Mouse (Mus musculus): ENCODE data around the gene Tbc1d10b. TPM values are rescaled to one million over a fixed set of nuclear protein-coding genes. Genes with fewer than 3 reads are reported as not detected.
A peak's percentile ranks its signal among the peaks of the same experiment; 100 is the strongest.

Gene Tbc1d10b
- polyA plus RNA-seq, 1 experiment from 2014 or later: 29.4 TPM

DNA sequence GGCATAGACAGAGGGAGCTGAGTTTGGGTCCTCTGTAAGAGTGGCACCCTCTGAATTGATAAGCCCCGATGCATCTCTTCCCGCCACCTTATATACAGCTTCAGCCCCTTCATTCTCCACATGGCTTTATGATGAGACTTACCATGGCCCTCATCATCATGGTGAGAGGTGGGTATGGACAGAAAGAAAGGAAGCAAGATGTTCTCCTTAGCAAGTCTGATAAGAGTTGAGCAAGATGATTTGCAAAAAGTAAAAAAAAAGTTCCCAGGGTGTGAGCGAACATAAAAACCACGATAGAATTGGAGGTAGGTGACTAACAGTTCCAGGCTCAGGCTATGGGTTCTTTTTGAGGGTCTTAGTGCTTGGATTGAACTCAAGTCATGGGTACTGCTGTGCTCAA, 10.4 kb upstream of the Tbc1d10b start:
- Histone ChIP-seq H3K4me3 (ENCODE audit: low read depth, low read length) (no peak overlapping the region), H3K27ac (ENCODE audit: low read depth, low read length) (no peak overlapping the region), H3K9ac (replicated peaks; ENCODE audit: low read depth, low read length) (no peak overlapping the region), H3K36me3 (ENCODE audit: control insufficient read depth, insufficient read depth, low read length) (no peaks in the 10 kb centered on the region), H3K4me1 (ENCODE audit: control insufficient read depth, insufficient read depth, low read length) (no peaks in the 10 kb centered on the region), H3K4me2 (ENCODE audit: low read depth, low read length) (no peak overlapping the region), H3K27me3 (ENCODE audit: control insufficient read depth, insufficient read depth, low read length) (no peaks in the 10 kb centered on the region), H3K9me3 (ENCODE audit: control insufficient read depth, low read length) (no peaks in the 10 kb centered on the region)
- WGBS: 91% methylated on average over 4 of the region's 4 CpGs
- no peak for ATAC-seq (ENCODE audit: low read depth)

GRCm38 (mm10) chr7:127217901-127218642, 9.8 kb upstream of the Tbc1d10b start:
- H3K4me3 ChIP-seq (ENCODE audit: low read depth, low read length): no peak overlapping the region
- no peak overlapping the region for H3K9ac ChIP-seq (replicated peaks; ENCODE audit: low read depth, low read length)
- no peak for ATAC-seq (ENCODE audit: low read depth)
- 81% methylated on average over 10 of the region's 10 CpGs for WGBS
- no peaks in the 10 kb centered on the region for H3K4me1 ChIP-seq (ENCODE audit: control insufficient read depth, insufficient read depth, low read length)
- H3K9me3 ChIP-seq (ENCODE audit: control insufficient read depth, low read length): no peaks in the 10 kb centered on the region
- H3K4me2 ChIP-seq (ENCODE audit: low read depth, low read length): no peak overlapping the region
- no peaks in the 10 kb centered on the region for H3K27me3 ChIP-seq (ENCODE audit: control insufficient read depth, insufficient read depth, low read length)
- H3K27ac ChIP-seq (ENCODE audit: low read depth, low read length): no peak overlapping the region
- H3K36me3 ChIP-seq (ENCODE audit: control insufficient read depth, insufficient read depth, low read length): no peaks in the 10 kb centered on the region

DNA sequence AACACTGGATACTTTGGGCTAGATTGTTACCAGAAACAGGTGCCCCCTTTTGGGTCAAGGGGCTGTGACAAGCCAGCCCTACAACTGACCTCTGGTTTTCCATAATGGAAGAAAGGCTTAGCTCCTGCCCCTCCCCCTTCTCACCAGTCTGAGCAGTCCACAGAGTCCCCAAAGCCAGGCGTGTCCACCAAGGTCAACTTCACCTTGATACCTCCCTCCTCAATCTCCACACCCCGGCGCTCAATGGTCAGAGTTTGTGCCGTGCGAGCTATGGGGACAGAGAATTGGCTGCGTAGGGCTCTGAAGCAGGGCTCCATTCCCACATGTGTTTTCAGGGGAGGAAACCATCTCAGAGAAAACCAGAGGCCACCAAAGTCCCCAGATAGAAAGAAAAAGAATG, 9.2 kb upstream of the Tbc1d10b start:
- no peak overlapping the region for H3K9ac ChIP-seq (replicated peaks; ENCODE audit: low read depth, low read length)
- H3K36me3 ChIP-seq (ENCODE audit: control insufficient read depth, insufficient read depth, low read length): no peaks in the 10 kb centered on the region
- H3K4me3 ChIP-seq (ENCODE audit: low read depth, low read length): no peak overlapping the region
- H3K27me3 ChIP-seq (ENCODE audit: control insufficient read depth, insufficient read depth, low read length): no peaks in the 10 kb centered on the region
- 90% methylated on average over 6 of the region's 6 CpGs for WGBS
- H3K4me2 ChIP-seq (ENCODE audit: low read depth, low read length): no peak overlapping the region
- no peaks in the 10 kb centered on the region for H3K9me3 ChIP-seq (ENCODE audit: control insufficient read depth, low read length)
- no peak overlapping the region for H3K27ac ChIP-seq (ENCODE audit: low read depth, low read length)
- H3K4me1 ChIP-seq (ENCODE audit: control insufficient read depth, insufficient read depth, low read length): no peaks in the 10 kb centered on the region
- ATAC-seq (ENCODE audit: low read depth): no peak

DNA sequence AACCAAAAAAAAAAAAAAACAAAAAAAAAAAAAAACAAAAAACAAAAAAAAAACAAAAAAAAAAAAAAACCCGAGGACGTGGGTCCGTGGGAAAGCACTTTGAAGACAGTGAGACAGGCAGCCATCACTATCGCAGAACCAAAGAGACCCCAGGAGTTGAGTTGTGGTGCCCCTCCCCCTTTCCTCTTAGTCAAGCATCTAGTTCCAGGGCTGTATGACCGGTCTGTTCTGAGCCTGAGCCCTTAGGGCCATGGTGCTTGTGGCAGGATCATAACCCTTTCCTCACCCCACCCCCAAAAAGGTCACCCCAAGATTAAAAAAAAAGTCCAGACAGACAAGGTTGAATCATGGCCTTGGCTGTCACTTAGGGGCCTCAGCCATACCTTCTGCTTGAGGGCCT, 8.0 kb upstream of the Tbc1d10b start:
- no peak overlapping the region for H3K4me3 ChIP-seq (ENCODE audit: low read depth, low read length)
- 93% methylated on average over 4 of the region's 5 CpGs for WGBS
- no peak for ATAC-seq (ENCODE audit: low read depth)

DNA sequence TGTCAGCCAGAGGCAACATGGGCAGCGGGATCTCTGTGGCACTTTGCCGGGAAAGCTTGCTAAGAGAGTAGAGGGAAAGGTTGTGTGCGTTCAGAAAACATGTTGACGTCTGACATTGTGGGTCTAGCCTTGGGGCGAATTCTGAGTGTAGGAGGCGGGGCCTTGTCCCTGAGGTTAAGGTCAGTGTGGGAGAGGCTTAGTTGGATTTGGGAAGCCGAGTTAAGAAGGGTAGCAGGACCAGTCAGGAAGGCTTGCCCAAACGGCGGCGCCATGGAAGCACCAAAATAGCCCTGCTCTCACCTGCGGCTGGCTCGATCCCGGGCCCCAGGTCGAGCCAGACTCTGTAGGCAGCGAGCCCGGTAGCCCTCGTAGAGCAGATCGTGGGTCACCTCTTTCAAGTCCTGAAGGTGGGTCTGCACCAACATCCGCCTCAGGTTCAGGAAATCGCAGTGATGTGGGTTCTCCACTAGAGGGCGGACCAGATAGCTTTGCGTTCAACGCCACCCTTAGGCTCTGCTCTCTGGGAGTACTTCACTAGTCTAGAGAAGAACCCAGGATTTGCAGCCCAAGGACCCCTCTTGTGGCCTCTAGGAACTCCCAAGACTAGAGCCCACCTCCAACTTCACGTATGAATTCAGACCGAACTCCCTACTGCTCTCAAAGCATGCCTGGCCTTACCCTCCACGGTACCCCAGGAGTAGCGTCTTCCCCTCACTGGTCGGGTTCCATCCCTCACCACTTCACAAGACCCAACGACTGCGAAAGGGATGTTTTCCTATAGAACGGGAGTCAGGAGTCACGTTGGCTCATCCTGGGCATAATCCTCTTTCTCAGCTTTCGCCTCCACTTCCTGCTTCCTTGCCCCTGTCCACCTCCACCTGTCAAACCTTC, 7.0 kb upstream of the Tbc1d10b start:
- ATAC-seq (ENCODE audit: low read depth): peak; percentile 56; the same call in 1 of the 2 replicates
- whole genome bisulfite sequencing: 24% methylated on average over 33 of the region's 33 CpGs
- Histone ChIP-seq H3K27me3 (ENCODE audit: control insufficient read depth, insufficient read depth, low read length) (no peaks in the 10 kb centered on the region), H3K4me1 (ENCODE audit: control insufficient read depth, insufficient read depth, low read length) (no peaks in the 10 kb centered on the region), H3K36me3 (ENCODE audit: control insufficient read depth, insufficient read depth, low read length) (no peaks in the 10 kb centered on the region), H3K27ac (ENCODE audit: low read depth, low read length) (no peak overlapping the region), H3K4me2 (ENCODE audit: low read depth, low read length) (peak overlapping the region; percentile 28; the same call in 1 of the 2 replicates), H3K4me3 (ENCODE audit: low read depth, low read length) (peak overlapping the region; percentile 8; the same call in 1 of the 2 replicates), H3K9ac (replicated peaks; ENCODE audit: low read depth, low read length) (0 out of 2 replicates have a peak overlapping the region, but pooled peaks have one; percentile 11), H3K9me3 (ENCODE audit: control insufficient read depth, low read length) (no peaks in the 10 kb centered on the region)

More for the DNA sequence above, 8.0 kb upstream of the Tbc1d10b start:
- Histone ChIP-seq H3K4me1 (ENCODE audit: control insufficient read depth, insufficient read depth, low read length) (no peaks in the 10 kb centered on the region), H3K9me3 (ENCODE audit: control insufficient read depth, low read length) (no peaks in the 10 kb centered on the region), H3K9ac (replicated peaks; ENCODE audit: low read depth, low read length) (no peak overlapping the region), H3K27me3 (ENCODE audit: control insufficient read depth, insufficient read depth, low read length) (no peaks in the 10 kb centered on the region), H3K4me2 (ENCODE audit: low read depth, low read length) (no peak overlapping the region), H3K36me3 (ENCODE audit: control insufficient read depth, insufficient read depth, low read length) (no peaks in the 10 kb centered on the region), H3K27ac (ENCODE audit: low read depth, low read length) (no peak overlapping the region)

DNA sequence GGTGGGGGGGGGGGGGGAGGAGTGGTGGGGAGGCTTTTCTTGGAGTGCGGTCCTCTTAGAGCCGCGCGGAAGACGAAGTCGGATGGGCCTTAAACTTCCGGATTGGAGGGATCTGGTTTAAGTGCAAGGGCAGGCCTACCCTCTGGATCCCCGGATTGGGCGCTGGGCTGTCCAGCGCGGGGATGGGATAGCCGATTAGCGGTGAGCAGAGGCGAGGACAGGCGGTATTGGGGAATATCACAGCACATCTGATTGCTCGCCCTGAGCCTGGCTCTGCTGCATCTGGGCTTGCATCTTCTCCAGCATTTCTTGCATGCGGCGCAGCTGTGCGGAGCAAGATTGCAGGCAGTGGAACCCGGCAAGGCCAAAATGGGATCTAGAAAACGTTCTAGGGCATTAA, 6.3 kb upstream of the Tbc1d10b start:
- no peak for ATAC-seq (ENCODE audit: low read depth)
- Histone ChIP-seq H3K4me3 (ENCODE audit: low read depth, low read length) (no peak overlapping the region; the same call in 1 of the 2 replicates), H3K9ac (replicated peaks; ENCODE audit: low read depth, low read length) (0 out of 2 replicates have a peak overlapping the region, but pooled peaks have one; percentile 11), H3K27ac (ENCODE audit: low read depth, low read length) (no peak overlapping the region), H3K36me3 (ENCODE audit: control insufficient read depth, insufficient read depth, low read length) (no peaks in the 10 kb centered on the region), H3K27me3 (ENCODE audit: control insufficient read depth, insufficient read depth, low read length) (no peaks in the 10 kb centered on the region), H3K9me3 (ENCODE audit: control insufficient read depth, low read length) (no peaks in the 10 kb centered on the region), H3K4me1 (ENCODE audit: control insufficient read depth, insufficient read depth, low read length) (peaks cover 3% of the 10 kb centered on the region), H3K4me2 (ENCODE audit: low read depth, low read length) (peak overlapping the region; percentile 28; the same call in 1 of the 2 replicates)
- WGBS: 24% methylated on average over 21 of the region's 21 CpGs

GRCm38 (mm10) chr7:127213930-127214329, 5.7 kb upstream of the Tbc1d10b start:
- H3K9ac ChIP-seq (replicated peaks; ENCODE audit: low read depth, low read length): no peak overlapping the region
- no peak for ATAC-seq (ENCODE audit: low read depth)
- H3K4me3 ChIP-seq (ENCODE audit: low read depth, low read length): no peak overlapping the region
- 42% methylated on average over 12 of the region's 12 CpGs for WGBS
- no peaks in the 10 kb centered on the region for H3K9me3 ChIP-seq (ENCODE audit: control insufficient read depth, low read length)
- H3K36me3 ChIP-seq (ENCODE audit: control insufficient read depth, insufficient read depth, low read length): no peaks in the 10 kb centered on the region
- H3K27me3 ChIP-seq (ENCODE audit: control insufficient read depth, insufficient read depth, low read length): no peaks in the 10 kb centered on the region
- peaks cover 4% of the 10 kb centered on the region for H3K4me1 ChIP-seq (ENCODE audit: control insufficient read depth, insufficient read depth, low read length)
- H3K27ac ChIP-seq (ENCODE audit: low read depth, low read length): no peak overlapping the region
- H3K4me2 ChIP-seq (ENCODE audit: low read depth, low read length): peak overlapping the region; percentile 28; the same call in 1 of the 2 replicates

- no peak overlapping the region for H3K9ac ChIP-seq (replicated peaks; ENCODE audit: low read depth, low read length)
- 44% methylated on average over 7 of the region's 7 CpGs for WGBS
- no peak for ATAC-seq (ENCODE audit: low read depth)
- H3K27me3 ChIP-seq (ENCODE audit: control insufficient read depth, insufficient read depth, low read length): no peaks in the 10 kb centered on the region
- H3K4me3 ChIP-seq (ENCODE audit: low read depth, low read length): no peak overlapping the region
- H3K4me2 ChIP-seq (ENCODE audit: low read depth, low read length): no peak overlapping the region
- no peaks in the 10 kb centered on the region for H3K36me3 ChIP-seq (ENCODE audit: control insufficient read depth, insufficient read depth, low read length)
- no peak overlapping the region for H3K27ac ChIP-seq (ENCODE audit: low read depth, low read length)
- H3K4me1 ChIP-seq (ENCODE audit: control insufficient read depth, insufficient read depth, low read length): peaks cover 4% of the 10 kb centered on the region
- no peaks in the 10 kb centered on the region for H3K9me3 ChIP-seq (ENCODE audit: control insufficient read depth, low read length)
These were observed 5.2 kb upstream of the Tbc1d10b start for GRCm38 (mm10) chr7:127213485-127213884.
